Mouse (Mus musculus) intestine, embryonic 16.5 days (tissue): Measurements from ENCODE around the gene Farsb. TPM values are rescaled to one million over a fixed set of nuclear protein-coding genes. Genes with fewer than 3 reads are reported as not detected.

Experiments
- ATAC-seq: fragments of 200-750 bp; cut with Nextera tagmentation; 2 replicates; pipeline ENCODE4 v1.8.0; 2017; ENCODE audit warnings: moderate TSS enrichment, moderate library complexity
- H3K27ac ChIP-seq: fragments of 300-500 bp; sonication (generic); 2 replicates; pipeline ENCODE4 v1.5.1; 2014; ENCODE audit warnings: mild to moderate bottlenecking, low read length
- H3K27me3 ChIP-seq: fragments of 300-500 bp; sonication (generic); replicated peaks from 2 replicates; pipeline ENCODE4 v1.6.1; 2014; ENCODE audit warnings: low read length, control low read depth, mixed read lengths; ENCODE audit not compliant: control insufficient read depth, insufficient read depth
- H3K36me3 ChIP-seq: fragments of 300-500 bp; sonication (generic); 2 replicates; pipeline ENCODE4 v1.6.1; 2014; ENCODE audit warnings: low read length, control low read depth; ENCODE audit not compliant: control insufficient read depth, insufficient read depth
- H3K4me1 ChIP-seq: fragments of 300-500 bp; sonication (generic); 2 replicates; pipeline ENCODE4 v1.6.1; 2014; ENCODE audit warnings: low read length, control low read depth, mixed read lengths; ENCODE audit not compliant: control insufficient read depth, insufficient read depth
- H3K4me2 ChIP-seq: fragments of 300-500 bp; sonication (generic); 2 replicates; pipeline ENCODE4 v1.6.1; 2014; ENCODE audit warnings: low read depth, low read length, control low read depth
- H3K4me3 ChIP-seq: fragments of 300-500 bp; sonication (generic); 2 replicates; pipeline ENCODE4 v1.5.1; 2014; ENCODE audit warnings: mild to moderate bottlenecking, low read length
- H3K9ac ChIP-seq: fragments of 300-500 bp; sonication (generic); 2 replicates; pipeline ENCODE4 v1.6.1; 2014; ENCODE audit warnings: low read depth, low read length
- H3K9me3 ChIP-seq: fragments of 300-500 bp; sonication (generic); 2 replicates; pipeline ENCODE4 v1.6.1; 2016; ENCODE audit warnings: low read length, control low read depth; ENCODE audit not compliant: control insufficient read depth
- WGBS: fragments of 180-500 bp; shearing (Covaris S2); extraction: QIAGEN DNeasy Blood & Tissue Kit; methylation state at CpG from one replicate; pipeline ENCODE4 v1.1.7; 2014; 5-methylcytosine and 5-hydroxymethylcytosine counted together
- polyA plus RNA-seq: library from polyadenylated mRNA; unstranded; fragments of >200 nt; fragmentation: Nextera tagmentation; extraction: Ambion mirVana; gene quantifications from 2 replicates; pipeline ENCODE4 v1.2.1, GENCODE M21; 2015

Farsb gene
- 172 and 182 TPM in 2 replicates for polyA plus RNA-seq

DNA sequence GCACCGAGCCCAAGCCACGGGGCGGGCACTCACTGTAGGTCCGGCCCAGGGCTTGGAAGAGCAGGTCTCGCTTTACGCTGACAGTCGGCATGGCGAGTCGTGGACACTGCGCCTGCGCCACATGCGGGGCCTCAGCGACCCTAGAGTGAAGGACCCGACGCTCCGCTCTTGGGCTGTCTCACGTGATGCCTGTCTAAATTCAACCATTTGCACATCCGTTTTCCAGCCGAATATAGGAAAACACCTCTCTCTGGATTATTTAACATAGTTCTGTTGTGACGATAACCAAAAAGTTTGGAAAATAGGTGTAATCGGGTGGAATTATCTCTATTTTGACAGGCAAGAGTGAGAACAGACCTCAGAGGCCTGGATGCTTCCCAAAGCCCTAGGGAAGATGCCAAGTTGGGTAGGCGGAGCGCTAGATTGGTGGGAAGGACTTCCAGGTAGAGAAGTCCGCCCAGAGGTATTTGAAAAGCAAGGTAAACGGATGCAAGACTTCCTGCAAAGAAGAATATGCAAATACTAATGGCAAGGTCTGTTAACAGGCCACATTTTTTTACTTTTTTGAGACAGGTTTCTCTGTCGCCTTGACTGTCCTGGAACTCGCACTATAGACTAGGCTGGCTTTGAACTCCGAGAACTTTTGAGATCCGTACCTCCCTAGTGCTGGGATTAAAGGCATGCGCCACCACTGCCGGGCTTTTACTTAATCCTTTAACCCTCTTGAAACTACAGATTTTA lies at the start of gene Farsb:
Gene Farsb, minus strand, starts transcription at position 146 of the 741 bp plus-strand sequence.
- no peaks in the 10 kb centered on the region for H3K27me3 ChIP-seq
- WGBS: under 1% methylated on average over 31 of the region's 31 CpGs
- H3K4me2 ChIP-seq: peak within 1 kb of the TSS; percentile 69
- H3K27ac ChIP-seq: peak within 1 kb of the TSS; percentile 81
- peaks cover 21% of the 10 kb centered on the region for H3K4me1 ChIP-seq
- peak within 1 kb of the TSS; percentile 96 for H3K4me3 ChIP-seq
- ATAC-seq: peak; percentile 97
- no peaks in the 10 kb centered on the region for H3K9me3 ChIP-seq
- peak within 1 kb of the TSS; percentile 93 for H3K9ac ChIP-seq
- no peaks in the 10 kb centered on the region for H3K36me3 ChIP-seq

DNA sequence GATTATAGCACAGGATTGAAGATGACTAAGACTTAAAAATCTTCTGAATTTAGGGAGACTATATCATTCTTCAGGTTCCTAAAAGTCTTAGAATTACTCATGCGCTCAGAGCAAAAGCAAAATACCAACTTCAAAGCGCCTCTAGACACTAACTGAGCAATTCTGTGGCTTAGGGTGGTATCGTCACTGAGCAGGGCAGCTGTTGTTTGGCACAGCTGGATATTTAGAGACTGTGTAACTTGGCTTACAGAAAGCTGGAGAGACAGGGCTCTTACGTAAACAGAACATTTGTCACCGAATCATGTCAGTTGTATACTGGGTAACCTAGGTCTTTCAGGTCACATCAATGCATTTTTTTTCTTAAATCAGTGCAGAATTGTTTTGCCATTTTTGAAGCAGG lies 49.7 kb upstream of the Farsb start:
- H3K9me3 ChIP-seq: no peaks in the 10 kb centered on the region
- H3K27me3 ChIP-seq: no peaks in the 10 kb centered on the region
- no peak overlapping the region for H3K27ac ChIP-seq
- ATAC-seq: no peak
- 59% methylated on average over 5 of the region's 5 CpGs for WGBS
- H3K4me1 ChIP-seq: no peaks in the 10 kb centered on the region
- no peak overlapping the region for H3K4me3 ChIP-seq
- H3K9ac ChIP-seq: no peak overlapping the region
- no peak overlapping the region for H3K4me2 ChIP-seq
- no peaks in the 10 kb centered on the region for H3K36me3 ChIP-seq

DNA sequence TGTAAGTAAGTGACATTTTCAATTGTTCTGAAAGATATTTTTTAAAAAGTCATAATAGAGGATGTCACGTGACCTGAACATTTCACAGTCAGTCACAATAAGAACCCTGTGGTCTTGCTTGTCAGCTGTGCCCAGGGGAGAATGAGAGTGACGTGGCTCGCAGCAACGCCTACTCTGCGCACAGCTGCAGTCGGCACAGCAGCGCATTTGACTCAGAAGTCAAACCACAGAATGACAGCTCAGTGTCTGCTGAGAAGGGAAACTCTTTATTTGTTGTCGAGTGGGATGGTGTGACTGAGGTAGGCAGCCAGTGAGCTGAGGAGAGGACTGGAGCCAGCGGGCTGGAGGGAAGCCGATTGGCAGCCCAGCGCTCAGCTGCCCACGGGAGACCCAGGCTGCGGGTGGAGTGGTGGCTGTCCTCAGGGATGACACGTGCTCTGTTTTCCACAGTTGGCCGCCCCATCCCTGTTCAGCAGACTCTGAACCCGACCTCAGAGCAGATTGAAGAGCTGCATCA lies 48.9 kb upstream of the Farsb start:
- Histone ChIP-seq H3K9ac (peak overlapping the region; percentile 17; the same call in 1 of the 2 replicates), H3K4me3 (peak overlapping the region; percentile 30), H3K4me2 (peak overlapping the region; percentile 43), H3K9me3 (no peaks in the 10 kb centered on the region), H3K36me3 (no peaks in the 10 kb centered on the region), H3K4me1 (no peaks in the 10 kb centered on the region), H3K27ac (no peak overlapping the region), H3K27me3 (no peaks in the 10 kb centered on the region)
- ATAC-seq: peak; percentile 68
- WGBS: 30% methylated on average over 16 of the region's 16 CpGs

DNA sequence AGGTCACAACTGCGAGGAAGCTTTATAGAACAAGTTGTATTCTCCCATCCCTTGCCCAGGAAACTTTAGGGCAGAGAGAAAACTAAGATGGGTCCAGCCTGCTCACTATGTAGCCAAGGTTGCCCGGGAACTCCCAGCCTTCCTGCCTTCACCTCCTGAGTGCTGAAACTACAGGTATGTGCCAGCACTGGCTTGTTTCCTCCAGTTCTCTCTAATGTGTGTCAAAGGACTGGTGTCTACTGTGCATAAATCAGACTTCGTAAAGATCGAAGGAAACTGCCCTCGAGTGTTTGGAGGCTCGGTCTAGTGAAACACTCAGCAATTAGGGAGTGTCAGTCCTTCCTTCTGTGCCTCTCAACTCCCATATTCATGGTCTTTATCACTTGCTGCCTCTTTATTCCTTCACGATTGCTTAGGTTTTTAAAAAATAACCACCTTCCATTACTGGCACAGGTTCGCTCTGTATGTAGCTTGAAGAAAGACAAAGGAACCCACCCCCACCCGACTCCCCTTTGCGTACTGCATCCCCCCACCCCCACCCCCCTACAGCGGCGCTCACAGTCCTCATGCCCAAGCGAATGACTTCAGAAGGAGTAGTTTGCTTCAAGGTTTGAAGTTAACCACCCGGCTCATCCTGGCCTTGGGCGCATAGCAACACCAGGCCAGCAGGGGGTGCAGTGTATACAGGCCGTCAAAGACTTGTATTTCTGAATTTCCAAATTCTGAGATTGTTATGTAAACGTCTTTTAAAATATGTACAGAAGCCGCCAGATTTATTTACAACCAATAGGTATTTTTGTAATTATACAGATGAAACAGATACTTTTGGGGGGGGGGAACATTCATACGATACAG lies 47.8 kb upstream of the Farsb start:
- H3K9me3 ChIP-seq: no peaks in the 10 kb centered on the region
- H3K27me3 ChIP-seq: no peaks in the 10 kb centered on the region
- no peaks in the 10 kb centered on the region for H3K4me1 ChIP-seq
- peak; percentile 61 for ATAC-seq
- no peaks in the 10 kb centered on the region for H3K36me3 ChIP-seq
- H3K4me3 ChIP-seq: no peak overlapping the region
- 0 out of 2 replicates have a peak overlapping the region, but pooled peaks have one; percentile 43 for H3K4me2 ChIP-seq
- WGBS: 28% methylated on average over 19 of the region's 19 CpGs
- no peak overlapping the region for H3K9ac ChIP-seq
- H3K27ac ChIP-seq: no peak overlapping the region

DNA sequence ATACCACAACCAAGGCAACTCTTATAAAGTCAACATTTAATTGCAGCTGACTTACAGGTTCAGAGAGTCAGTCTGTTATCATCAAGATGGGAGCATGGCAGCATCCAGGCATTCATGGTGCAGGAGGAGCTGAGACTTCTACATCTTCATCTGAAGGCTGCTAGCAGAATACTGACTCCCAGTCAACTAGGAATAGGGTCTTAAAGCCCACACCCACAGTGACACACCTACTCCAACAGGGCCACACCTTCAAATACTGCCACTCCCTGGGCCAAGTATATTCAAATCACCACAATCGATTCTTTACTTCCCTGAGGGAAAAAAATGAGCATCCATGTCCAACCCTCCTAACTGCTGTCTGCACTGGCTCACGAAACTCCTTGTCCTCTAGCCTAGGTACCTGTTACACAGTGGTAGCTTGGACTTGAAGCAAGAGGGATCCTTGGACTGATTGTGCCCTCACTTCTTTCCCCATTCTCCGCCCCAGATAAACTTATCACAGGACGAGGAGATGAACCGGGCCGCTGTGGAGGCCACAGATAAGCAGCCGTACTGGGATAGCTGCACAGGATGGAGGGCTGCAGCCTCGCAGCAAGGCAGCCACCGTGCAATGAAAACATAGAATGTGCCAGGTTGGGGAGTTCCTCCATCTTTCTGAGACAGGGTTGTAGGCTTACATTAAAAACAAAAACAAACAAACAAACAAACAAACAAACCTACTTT lies 45.9 kb upstream of the Farsb start:
- no peaks in the 10 kb centered on the region for H3K36me3 ChIP-seq
- no peak overlapping the region for H3K27ac ChIP-seq
- no peak overlapping the region for H3K9ac ChIP-seq
- no peaks in the 10 kb centered on the region for H3K27me3 ChIP-seq
- ATAC-seq: no peak
- no peak overlapping the region for H3K4me2 ChIP-seq
- H3K4me1 ChIP-seq: no peaks in the 10 kb centered on the region
- H3K4me3 ChIP-seq: no peak overlapping the region
- 72% methylated on average over 9 of the region's 9 CpGs for WGBS
- no peaks in the 10 kb centered on the region for H3K9me3 ChIP-seq

DNA sequence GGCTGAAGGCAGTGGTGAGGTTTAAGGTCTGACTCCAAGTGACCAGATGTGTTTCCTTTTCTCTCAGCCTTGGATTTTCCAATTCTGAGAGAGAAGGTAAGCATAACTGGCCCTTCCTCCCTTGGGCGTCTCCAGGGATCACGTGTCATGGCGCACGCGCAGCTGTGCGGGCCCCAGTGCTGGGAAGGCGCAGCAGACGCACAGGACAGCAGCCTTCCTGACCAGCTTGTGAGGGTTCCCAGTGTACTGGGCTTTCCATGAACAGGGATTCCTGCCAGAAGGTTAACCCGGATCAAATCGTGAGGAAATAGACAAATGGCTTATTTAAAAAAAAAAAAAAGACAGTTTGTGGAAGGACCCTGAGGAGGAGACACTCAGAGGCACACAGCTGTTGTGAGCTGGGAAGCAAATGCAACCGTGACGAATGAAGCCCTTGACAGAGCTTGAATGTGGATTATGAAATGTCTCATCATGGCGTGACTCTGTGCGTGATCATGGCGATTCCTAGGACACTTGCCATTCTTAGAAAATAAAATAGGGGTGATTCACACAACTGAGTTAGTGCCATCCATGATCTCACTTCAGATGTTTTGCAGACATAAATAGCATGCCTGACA lies 43.6 kb upstream of the Farsb start:
- no peak for ATAC-seq
- Histone ChIP-seq H3K27me3 (no peaks in the 10 kb centered on the region), H3K4me3 (no peak overlapping the region), H3K36me3 (no peaks in the 10 kb centered on the region), H3K4me2 (no peak overlapping the region), H3K9me3 (no peaks in the 10 kb centered on the region), H3K4me1 (no peaks in the 10 kb centered on the region), H3K9ac (no peak overlapping the region), H3K27ac (no peak overlapping the region)
- 74% methylated on average over 15 of the region's 15 CpGs for WGBS

DNA sequence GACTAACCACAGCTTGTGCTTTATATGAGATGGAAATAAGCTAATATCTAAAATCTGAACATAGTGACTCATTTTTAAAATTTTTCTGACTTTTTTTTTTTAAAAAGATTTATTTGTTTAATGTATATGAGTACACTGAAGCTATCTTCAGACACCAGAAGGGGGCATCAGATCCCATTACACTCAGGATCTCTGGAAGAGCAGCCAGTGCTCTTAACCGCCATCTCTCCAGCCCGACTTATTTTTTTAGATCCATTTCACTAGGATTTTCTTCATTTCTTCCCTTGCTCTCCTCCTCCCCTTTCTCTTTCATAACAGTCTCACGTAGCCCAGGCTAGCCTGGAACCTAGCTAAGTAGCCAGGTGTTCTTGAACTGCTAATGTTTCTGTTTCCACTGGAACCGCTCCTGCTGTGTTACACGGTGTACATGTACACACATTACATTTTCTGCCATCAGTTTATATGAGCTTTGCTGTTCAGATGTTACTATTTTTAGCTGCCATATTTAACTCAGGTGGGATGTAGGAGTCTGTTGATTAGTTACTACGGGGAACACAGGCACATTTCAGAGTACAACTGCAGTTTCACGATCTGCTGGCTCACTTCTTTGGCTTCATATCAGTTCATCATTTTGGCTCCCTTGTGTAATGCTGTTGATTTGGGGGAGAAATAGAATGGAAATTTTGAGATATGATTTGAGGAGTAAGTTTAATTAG lies 42.0 kb upstream of the Farsb start:
- Histone ChIP-seq H3K9ac (no peak overlapping the region), H3K4me1 (no peaks in the 10 kb centered on the region), H3K27ac (no peak overlapping the region), H3K4me2 (no peak overlapping the region), H3K27me3 (no peaks in the 10 kb centered on the region), H3K9me3 (no peaks in the 10 kb centered on the region), H3K4me3 (no peak overlapping the region), H3K36me3 (no peaks in the 10 kb centered on the region)
- WGBS: 73% methylated on average over 7 of the region's 7 CpGs
- ATAC-seq: no peak

DNA sequence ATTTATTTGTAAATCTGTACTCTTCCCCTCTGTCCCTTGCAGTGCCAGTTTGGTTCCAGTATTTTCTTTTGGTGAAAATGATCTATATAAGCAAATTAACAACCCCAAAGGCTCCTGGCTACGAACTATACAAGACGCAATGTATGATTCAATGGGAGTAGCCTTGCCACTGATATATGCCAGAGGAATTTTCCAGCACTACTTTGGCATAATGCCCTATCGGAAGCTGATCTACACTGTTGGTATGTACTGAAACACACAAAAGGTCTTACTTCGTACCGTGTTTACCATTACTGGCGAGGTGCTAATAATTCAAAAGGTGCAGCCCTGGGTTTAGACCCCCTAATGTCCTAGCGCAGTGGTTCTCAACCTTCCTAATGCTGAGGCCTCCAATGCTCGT lies 40.3 kb upstream of the Farsb start:
- H3K36me3 ChIP-seq: no peaks in the 10 kb centered on the region
- 85% methylated on average over 8 of the region's 8 CpGs for WGBS
- no peaks in the 10 kb centered on the region for H3K4me1 ChIP-seq
- no peaks in the 10 kb centered on the region for H3K9me3 ChIP-seq
- no peak overlapping the region for H3K9ac ChIP-seq
- no peak for ATAC-seq
- H3K27me3 ChIP-seq: no peaks in the 10 kb centered on the region
- H3K27ac ChIP-seq: no peak overlapping the region
- H3K4me2 ChIP-seq: no peak overlapping the region
- H3K4me3 ChIP-seq: no peak overlapping the region
